Mouse (Mus musculus) liver, postnatal 0 days (tissue): ENCODE results near the gene Zfp622.

Experiments used
- CTCF ChIP-seq: sonication (generic); IDR thresholded peaks from 2 replicates; pipeline ENCODE4 v1.5.1; 2016; ENCODE audit warnings: antibody characterized with exemption, low read depth
- EP300 ChIP-seq: IDR thresholded peaks from 2 replicates; pipeline ENCODE4 v1.6.1; 2016; ENCODE audit warnings: antibody characterized with exemption, low read depth, mild to moderate bottlenecking

DNA sequence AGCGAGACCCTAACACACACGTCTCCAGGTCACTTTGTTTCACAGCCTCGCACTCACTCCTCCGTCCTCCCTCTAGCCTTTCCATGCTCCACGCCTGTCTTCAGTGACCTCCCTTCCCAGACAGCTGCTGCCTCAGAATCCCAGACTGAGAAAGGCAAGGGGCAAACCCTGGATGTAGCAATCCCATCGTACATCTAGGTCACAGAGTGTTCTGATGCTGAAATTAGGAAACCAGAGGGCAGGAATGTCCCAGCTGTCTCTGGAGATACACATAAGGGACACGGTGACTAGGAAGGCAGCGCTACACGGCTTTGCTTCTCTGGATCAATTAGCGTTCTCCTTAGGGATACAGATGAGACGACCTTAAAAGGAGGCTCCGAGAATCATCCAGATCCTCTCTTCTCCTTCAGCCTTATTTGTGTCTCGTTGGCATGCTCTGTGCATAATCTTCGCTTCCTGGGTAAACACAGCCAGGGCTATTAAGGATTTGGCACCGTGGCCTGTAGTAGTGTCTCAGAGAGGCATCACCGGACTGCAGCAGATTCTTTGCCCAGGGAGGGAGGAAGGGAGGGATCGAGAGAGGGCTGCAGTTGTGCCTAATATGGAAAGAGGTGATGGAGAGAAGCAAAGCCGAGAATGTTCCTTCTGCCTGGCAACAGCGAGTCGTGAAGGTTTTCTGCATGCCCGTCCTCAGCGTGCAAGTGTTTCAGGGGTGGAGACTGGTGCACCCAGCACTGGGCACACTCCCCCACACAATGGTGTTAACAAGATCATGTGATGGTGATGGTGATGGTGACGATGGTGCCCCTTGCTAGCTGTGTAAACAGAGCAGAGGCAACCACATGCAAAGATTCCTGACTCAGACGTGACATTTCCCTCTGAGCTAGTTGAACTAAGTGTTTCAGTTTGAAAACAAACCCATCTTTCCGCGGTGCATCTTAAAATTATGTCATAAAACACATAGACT, 35.6 kb upstream of the Zfp622 start:
- TF ChIP-seq EP300 (peak; percentile 72), CTCF (no peak)
